Mouse (Mus musculus): ENCODE measurements at regions not wholly inside any gene's neighbourhood (a gene's known extent, or its start where the extent isn't known, plus 50 kb on each side); places are given as distances from the start of the nearest gene placed in this dataset.

DNA sequence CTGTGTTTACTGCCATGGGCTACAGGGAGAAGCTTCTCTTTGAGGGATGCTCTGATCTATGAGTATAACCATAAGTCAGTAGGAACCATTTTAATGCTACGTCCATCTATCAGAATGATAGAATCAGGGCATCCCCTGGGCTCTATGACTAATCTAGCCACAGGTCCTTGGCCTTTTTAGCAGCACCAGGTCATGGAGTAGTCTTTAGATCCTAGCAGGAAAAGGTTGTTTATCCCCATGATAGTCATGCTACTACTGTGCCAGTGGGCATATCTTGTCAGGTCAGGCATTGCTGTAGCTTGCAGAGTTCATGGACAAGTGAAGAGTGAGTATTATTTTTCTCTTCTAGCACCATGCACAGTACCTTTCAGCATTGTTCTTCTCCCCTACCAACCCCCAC lies 226.2 kb upstream of the Id2 start:
- DNase-seq = no peak

DNA sequence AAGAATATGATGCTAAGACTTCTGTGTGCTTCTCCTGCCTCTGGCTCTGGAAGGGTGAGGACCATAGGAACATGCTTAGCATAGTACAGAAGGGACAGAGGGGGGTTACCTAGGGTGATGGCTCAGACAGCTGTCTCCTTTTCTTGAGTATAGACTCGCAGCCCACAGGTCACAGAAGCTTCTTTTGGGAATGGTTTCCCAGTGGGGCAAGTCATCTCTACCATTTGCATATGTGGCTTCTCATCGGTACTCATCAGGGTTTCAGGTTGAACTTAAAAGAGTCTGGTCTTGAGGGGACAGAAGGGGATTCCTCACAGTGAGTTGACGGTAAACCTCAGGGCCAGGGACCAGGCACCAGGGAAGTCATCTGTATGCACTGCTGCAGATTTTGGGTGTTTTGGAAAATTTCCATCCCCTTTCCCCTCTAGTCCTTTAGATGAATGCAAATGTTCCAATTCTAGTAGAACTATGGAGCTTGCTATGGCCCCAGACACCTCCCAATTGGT lies 223.4 kb upstream of the Id2 start:
- DNase-seq = no peak

DNA sequence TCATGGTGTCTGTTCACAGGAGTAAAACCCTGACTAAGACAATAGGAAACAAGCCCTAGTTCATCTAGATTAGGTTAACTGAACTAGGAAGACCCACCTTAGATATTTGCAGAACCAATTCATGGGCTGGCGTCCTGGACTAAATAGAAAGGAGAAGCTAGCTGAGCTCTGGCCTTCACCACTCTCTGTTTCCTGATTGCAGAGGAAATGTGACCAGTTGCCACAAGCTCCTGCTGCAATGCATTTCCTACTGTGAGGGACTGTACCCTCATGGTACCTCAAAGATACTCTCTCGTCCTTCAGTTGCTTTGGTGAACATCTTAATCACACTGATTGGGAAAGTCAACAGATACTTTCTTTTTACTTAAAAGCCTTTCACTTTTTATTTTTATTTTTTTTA lies 222.9 kb upstream of the Id2 start:
- no peak for DNase-seq

DNA sequence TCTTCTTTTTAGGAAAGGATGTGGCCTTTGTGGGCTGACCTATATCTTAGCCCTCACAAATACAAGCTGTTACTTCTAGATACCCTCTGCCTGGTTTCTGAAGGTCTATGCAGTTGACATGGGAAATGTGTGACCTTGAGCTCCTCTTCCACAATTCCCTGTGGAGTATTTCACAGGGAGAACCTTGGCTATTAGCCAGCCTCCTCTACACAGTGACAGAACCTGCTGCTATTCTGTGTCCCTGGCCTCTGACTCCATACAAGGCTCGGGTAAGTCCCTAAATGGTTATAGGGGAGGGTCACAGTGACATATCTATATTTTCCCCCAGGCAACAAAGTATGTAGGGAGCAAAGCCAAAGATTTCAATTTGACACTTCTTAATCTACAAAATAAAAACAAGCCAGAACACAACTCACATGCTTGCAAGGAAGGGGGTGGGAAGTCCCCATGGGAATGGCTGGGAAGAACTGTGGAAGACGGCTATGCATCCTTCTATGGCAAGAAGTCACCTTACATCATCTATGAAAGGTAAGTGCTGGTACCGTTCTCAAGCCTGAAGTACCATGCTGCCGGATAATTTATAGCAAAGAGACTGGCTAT lies 221.2 kb upstream of the Id2 start:
- no peak for DNase-seq

DNA sequence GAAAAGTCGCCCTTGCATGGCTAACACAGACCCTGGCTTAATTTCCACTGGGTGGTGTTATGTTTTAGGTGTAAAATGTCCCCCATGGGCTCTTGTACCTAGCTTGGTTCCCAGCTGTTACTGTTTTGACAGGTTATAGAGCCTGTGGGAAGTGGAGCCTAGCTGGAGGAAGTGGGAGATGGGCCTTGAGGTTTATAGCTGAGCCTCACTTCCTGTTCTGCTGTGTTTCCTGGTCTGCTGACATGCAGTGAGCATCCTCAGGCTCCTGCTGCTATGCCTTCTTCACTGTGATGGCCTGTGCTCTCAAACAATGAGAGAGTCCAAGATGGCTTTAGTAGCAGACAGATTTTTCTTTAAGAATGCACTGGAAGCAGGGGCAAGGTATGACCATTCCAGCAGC lies 219.0 kb upstream of the Id2 start:
- no peak for DNase-seq

DNA sequence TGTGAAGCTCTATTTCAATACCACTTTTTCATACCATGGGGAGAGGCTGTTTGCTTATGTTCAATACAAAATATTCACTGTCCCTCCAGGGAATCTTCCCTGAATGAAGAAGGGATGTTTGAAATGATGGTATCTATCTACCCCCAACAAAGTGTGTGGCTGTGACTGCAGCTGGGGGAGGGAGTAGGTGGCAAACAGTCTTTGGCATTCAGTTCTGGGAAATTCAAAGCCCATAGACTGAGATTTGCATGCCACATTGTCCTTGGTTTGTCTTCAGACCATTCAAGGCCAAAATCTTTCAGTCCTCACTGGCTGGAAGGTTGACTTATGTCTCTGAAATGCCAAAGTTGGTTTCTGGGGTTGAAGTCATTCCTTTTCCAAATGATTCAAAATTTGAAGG lies 216.3 kb upstream of the Id2 start:
- no peak for DNase-seq

DNA sequence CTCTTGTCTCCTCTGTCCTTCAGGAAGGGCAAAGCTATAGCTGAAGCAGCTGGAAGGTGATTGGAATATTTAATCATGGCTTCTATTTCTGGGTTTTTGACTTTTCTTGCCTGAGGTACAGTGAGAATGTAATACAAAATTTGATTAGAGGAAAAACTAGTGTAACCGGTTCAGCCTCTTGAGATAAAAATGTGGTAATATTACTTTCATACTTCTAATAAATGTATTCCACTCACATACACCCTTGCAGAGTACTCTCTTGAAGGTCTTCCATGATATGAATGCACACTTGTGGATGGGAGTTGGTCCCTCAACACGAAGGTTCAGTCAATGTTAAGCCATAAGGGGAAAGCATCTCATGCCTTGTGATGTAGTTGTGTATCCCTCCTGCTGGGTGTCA lies 215.4 kb upstream of the Id2 start:
- DNase-seq = no peak

DNA sequence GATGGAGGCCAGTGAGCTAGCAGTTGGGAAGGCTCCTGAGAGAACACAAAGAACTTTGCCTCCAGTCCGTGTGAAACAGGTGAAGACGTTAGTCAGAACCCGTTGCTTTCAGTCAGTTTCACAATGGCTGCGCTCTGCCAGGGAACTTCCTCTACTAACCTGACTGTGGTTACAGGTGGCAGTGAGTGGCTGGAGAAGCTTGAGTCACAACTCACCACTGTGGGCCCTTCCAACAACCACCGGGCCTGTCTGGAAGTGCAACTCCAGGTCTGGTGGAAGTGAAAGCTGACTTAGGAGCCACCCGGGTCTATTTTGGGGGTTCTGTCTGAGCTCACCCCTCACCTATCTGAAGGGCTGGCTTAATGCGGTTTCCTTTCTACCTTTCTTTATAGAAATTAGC lies 214.8 kb upstream of the Id2 start:
- no peak for DNase-seq

DNA sequence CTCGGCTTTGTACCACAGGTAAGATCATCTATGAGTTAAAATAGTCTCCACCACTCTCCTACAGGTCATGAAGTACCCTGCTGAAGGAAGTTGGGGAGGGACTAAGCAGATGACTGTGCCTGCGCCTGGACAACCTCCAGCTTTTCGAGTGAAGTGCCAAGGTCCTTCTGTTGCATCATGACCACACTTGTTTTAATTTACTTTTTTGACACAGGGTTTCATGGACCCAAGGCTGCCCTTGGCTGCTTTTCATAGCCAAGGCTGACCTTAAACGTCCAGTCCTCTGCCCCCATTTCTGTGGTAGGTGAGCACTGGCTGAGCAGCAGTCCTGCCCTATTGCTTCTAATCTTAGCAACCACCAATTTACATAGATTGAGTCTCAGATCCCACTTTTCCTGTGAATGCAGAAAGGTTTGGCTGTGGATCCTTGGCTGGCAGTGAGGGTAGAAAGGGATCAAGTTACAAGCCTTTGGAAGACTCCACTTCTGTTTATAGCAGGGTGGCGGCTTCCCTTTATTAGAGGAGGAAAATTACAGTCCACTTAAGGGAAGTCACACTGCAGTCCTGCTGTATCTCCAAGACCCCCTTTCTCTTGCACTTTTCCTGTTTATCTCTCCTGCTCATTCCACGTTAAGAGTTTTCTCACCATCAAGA lies 213.5 kb upstream of the Id2 start:
- DNase-seq = no peak

DNA sequence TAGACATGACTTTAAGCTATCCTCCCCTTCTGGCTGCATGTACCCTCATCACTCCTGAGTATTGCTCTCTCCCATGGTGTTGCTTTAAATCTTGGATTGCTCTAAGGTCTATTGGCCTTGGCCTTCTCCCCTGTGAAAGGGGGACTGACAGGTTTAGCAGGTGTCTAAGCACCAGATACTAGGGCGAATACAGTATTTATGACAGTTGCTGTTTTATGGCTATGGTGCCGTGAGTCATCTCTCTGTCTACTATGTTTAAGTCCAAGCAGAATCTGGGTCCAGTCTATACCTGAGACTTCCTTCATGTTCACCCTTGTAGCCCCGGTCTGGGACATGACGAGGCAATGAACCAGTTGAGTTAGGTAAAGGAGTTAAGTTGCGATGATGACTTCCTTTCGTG lies 212.3 kb upstream of the Id2 start:
- no peak for DNase-seq

DNA sequence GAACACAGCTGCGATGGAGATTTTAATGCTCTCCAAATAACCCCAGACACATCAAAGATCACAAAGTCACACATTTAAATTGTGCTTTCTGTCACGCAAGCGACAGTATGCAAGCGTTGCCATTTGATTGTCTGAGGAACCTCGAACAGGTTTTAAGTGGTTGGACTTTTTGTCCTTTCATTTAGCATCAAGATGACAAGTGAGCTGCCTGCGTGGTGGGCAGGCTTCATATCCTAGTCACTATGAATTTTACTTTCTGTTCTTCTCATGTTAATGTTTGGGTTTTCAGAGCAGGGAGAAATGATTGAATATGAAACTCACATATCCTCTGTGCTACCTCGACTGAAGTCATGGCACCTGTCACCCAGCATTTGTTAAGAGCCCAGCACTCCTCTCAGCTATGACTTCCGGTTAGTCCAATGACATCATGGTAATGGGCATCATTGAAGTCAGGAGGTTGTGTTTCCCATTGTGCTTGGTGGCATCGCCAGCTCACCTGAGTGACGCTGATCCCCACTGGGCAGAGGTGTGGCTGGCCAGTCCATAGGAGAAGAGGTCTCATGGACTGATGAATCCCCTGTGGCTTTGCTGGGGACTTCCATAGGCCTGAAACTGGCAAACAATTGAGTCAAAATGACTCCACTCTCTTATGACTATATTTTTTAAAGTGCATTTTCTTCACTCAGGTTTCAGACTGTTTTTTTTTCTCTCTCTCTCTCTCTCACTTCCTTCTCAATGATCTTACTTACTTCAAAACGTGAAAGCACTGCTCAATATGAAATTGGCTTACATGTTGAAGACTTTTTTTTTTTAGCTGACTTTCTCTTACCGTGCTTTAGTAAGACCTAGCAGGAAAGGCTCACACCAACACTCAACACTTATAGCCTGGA lies 209.1 kb upstream of the Id2 start:
- no peak for DNase-seq

DNA sequence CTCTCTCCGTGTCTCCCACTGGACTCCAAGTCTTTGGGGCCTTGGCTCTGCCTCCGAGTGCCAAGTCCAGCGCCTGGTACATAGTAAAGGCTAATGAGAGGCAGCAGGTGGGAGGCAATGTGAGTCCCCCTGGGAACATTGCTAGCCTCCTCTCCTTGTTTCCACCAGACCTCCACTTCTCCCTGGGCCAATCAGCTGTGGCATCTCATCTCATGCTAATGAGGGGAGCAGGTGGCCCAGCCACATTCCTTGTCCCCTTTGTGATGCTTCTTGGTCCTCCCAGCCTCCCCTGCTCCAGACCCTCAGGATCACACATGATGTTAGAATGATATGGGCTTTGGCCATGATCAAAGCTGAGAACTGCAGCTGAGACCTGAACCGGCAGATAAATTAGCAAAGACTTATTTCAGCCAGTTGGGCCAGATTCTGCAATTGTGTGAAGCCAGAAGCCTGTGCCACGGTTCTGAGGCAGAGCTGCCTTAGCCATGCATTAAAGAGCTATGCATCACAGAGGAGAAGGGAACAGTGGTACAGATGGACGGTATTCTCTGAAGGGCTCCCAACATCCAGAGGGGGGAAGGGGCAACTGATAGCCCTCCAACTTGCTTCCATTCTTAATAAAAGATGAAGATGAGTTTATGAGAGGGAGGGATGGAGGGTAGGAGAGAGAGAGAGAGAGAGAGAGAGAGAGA lies 208.0 kb upstream of the Id2 start:
- DNase-seq = no peak

DNA sequence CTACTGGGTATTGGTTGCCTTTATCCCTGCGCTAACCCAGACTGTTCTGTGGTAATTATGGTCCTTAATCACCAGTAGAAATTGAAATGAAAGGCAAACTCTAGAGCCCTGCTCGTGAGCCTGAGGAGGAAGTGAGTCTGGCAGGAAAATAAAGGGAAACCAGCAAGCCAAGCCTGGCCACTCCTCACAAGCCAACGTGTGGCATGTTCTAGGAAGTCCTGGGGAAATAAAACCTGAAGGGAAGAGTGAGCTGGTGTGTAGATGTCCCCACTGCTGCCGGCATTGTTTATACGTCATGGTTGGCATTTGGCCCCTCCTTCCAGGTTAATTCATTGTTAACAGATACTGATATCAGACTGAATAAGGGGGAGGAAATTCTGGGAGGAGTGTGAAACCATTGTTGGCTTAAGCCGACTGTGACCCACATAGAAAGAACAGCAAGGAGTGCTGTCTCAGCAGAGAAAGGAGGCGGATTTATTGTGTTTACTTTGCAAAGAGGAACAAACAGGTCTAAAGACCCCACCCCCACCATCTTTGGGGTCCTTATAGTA lies 206.6 kb upstream of the Id2 start:
- no peak for DNase-seq

DNA sequence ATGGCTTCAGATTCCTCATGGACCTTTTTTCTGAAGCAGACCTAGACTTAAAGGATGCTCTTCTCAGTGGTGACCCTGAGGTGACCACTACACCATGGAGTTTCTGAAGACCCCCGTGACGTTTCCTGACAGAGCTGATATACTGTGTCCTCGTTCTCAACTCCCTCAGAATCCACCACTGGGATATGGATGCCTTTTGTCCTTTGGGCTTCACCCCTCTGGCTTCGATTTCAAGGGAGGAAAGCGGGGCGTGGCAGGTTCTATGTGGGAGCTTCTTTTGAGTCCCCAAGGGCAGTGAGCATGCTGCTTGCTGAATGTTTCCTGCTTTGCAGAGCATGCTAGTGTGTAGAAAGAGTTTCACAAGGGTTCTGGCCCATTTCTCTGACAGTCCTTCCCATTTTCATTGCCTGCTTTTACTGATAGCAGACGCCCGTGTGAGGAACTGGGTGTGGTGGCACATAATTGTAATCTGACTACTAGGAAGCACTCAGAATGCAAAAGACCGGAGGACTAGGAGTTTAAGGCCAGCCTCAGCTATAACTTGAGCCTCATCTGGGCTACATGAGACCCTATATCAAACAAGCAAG lies 204.0 kb upstream of the Id2 start:
- DNase-seq = no peak

DNA sequence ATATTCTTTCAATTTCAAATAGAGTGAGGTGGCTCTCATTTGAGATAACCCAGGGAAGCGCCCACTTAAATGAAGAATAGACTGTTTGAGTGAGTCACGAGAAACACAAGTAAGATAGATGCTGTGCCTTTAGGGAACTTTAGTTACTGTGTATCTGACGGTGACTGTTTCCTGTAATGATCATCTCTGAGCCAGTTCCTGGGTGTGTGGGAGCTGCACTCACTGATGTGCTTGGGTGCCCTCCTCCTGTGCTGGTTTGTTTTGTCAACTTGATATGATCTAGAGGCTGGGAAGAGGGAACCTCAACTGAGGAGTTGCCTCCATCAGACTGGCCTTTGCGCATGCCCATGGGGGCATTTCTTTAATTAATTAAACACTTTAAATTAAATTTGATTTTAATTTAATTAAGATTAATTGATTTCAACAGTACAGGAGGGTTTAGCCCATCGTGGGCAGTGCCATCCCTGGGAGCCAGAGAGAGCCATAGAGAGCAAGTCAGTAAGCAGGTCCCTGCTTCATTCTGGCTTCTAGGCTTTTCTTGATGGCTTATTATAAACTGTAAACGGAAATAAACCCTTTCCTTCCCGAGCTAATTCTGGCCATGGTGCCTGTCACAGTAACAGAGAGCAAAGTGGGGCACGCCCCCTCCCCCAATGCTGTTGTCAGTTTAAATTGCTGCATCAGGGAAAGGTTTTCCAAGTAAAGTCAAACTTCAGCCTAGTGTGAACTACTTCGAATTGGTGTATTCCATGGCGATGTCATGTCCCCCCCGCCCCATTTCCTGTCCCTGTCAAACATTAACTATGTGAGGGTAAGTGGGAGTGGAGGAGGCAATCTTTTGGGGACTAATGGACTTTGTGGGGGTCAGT lies 202.9 kb upstream of the Id2 start:
- no peak for DNase-seq

DNA sequence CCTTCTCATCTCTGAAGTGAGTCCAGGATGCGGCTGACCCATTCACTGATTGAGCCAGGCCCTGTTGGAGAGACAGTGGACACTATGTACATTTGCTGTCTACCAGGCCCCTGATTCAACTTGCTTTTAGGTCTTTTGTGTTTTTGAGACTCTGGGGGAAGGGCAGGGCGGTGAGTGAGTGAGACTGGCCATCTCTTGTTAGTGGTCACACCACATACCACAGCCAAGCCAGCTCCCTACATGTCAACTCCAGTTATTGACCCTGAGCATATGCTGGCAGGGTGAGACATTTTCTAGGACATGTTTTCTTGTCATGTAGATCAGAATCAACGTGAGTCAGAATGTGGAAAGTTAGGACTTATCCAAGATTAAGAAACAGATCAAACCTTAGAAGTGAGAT lies 201.8 kb upstream of the Id2 start:
- no peak for DNase-seq

DNA sequence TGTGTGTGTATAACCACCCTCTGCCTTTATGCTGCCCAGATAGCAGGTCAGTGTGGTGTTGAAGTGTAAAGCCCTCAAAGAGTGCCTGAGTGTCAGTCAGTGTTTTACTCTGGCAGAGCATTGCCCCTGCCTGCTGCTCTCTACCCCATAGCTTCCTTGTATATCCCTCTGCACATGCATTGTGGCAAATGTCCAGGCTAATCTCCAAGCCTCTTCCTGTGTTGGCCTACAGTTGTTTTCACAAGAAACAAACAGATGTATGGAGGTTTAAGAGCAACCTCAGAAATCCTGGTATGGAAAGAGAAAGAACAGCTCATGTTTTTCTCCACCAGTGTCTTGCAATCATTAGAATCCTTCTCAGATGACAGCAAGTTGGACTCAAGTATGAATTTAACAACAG lies 201.0 kb upstream of the Id2 start:
- DNase-seq = no peak

DNA sequence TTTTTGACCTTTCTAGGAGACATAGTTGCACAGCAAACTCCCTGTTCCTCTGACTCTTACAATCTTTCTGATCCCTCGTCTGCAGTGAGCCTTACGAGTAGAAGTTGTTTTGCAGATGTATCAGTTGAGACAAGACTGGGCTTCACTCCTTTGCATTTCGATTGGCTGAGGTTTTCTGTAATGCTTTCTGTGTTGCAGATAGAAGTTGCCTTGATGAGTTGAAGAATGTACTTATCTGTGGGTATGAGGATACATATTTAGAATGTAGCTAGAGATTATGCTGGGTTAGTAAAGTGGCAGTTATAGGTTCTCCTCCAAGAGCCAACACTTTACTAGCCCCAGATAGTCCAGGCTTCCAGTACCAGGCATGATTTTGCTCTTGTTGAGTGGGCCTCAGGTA lies 199.7 kb upstream of the Id2 start:
- no peak for DNase-seq

DNA sequence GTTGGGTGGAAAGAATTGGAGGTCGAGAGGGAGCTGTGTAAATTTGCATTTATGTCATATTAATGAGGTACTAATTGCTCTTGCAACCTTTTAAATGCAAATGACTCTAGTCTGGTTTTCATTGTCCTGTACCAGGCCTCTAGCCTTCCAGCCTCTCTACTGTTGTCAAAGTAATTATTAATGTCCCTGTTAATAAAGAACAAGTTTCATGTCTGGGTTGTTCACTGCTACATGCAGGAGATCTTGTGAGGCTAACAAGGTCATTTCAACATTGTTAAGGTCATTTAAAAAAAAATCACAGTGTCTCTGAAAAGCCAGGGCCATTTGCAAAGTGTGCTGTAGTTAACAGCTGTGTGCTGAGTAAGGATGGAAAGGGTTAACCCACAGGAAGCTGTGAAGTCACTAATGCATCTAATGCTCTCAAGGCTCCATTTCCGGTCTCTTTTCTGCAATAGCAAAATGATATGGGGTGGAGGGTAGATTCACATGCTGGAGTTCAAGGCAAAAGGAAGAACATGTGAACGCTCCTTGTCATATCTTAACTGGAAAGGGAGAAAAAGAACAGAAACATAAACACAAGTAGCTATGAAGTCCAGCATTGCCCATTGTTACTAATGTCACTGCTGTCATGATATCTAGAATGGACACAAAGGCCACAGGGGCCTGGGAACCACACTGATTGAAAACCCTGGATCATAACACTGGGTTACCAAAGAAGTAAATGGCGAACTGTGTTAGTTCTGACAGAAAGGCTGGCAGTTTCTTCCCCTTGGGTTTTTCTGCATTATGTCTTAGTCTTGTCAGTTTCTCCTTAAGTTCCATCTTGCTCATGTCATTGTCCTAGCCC lies 197.5 kb upstream of the Id2 start:
- no peak for DNase-seq

DNA sequence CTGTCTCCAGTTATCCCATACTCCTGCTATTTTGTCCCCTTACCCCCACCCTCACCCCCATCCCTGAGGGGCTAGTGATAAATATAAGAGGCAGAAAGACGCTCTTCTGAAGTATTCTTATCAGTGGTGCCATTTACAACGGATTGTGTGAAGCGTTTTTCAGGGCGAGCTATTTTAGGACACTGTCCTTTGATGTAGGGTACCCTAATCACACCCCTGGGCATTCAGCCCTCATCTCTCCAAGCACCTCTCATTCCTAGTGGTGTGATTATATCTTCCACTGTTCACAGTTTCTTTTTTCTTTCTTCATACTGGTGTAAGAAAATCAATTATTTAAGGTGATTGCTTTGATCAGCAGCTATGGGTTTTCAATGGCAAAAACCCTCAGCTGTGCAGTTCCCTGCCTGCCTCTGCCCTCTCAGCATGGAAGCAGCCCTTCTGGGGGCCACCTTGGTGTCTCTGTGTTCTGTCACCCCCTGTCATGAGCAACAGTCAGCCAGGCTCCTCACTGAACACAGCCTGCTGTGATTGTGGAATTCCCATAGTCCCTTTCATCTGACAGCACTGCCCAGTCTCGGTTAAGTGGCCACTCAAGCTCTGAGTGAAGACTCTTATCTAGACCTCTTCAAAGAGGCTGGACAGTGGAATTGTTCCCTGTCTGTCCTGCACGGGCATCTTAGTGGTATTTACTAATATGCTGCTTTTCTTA lies 196.7 kb upstream of the Id2 start:
- DNase-seq = no peak
